Mouse (Mus musculus) left cerebral cortex, adult 9 months (tissue): ENCODE measurements around the gene Dnajc14.
"Not testable (repeated sequence)": the region's sequence is repeated elsewhere in the genome, so short reads cannot be mapped to it uniquely, and the experiment has no call there.

Experiments
- DNase-seq, 2 experiments: peaks; one replicate each; pipeline ENCODE4 v3.0.0; 2022; ENCODE audit warnings: low spot score in 2 of 2

Gene Dnajc14

DNA sequence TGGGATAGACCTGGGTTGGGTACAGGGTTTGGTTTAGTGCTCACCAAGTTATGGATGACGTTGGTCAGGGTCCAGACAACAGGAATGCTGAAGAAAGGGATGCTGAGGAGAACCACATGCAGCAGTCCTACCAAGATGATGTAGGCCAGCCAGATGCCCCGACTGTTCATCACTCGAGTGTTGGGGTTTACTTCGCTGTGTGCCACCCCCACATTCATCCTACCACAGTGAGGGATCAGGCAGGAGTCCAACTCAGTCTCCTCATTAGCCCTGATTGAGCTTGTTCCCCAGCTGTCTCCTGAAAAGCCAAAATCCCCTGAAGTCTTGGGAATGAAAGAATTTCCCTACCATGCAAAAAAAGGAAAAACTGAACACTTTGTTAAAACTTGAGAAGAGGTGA, 16.4 kb downstream of the Dnajc14 start:
- DNase-seq = no peak

DNA sequence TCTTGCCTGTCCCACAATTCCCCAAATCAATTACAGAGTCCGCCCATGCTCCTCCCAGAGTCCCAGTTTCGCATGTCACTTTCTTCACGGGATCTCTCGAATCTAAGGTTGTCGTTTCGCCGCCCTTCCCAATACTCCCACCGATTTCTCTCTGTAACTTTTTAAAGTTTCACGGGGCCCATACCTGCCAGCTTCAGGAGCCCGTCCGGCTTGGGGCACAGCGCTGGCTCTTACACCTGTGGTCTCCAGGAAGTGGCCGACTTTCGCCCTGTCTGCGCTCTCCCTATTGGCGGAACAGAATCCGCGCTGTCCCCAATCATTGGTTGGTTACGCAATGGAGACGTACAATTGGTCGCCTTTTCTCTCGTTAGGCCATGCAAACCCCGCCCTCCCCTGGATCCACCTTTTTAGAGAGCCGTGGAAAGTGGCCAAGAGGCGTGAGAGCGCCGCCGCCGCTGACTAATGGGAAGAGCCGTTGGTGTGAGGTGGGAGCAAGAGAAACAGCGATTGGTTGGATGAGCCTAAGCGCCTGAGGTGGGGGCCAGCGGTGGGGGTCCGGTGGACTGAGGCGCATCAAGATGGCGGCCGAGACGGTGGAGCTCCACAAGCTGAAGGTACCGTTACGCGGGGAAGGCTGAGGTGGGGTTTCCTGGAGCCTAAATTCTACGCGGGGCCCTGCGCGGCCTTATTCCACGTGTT, 17.6 kb downstream of the Dnajc14 start, which contains the start of gene Ormdl2:
Gene Ormdl2 (minus strand): TSS at position 288 of the 699 bp plus-strand sequence.
- DNase-seq = peak; percentile 97 to 100

DNA sequence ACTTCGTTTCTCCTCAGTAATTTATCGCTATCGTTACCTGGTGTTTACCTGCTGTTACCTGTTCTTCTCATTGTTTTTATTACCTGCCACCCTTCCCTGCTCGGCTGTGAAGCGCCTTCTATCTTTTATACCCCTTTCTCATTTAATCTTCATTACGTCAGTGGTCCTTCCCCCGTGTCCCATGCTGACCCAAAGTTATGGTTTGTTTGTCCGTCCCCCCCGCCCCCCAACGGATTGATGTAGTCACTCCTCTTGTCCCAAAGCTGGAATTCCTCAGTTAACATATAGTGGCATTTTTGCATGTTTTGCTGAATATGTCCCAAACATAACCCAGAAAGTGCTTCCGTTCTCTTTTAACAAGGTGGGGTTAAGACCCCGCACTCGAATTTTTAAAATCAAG, 18.3 kb downstream of the Dnajc14 start:
- DNase-seq = no peak

DNA sequence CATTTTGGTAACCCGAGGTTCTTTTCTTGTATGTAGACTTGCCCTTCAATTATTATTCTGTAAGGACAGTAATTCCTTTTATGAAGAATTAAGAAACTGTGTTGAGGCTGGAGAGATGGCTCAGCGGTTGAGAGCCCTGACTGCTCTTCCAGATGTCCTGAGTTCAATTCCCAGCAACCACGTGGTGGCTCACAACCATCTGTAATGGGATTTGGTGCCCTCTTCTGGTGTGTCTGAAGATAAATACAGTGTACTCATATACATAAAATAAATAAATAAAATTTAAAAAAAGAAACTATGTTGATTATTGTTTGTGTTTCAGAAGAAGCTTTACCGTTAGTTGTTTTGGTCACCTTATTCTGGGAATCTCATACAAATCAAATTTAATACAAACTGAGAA, 19.2 kb downstream of the Dnajc14 start:
- DNase-seq = not testable (repeated sequence)

DNA sequence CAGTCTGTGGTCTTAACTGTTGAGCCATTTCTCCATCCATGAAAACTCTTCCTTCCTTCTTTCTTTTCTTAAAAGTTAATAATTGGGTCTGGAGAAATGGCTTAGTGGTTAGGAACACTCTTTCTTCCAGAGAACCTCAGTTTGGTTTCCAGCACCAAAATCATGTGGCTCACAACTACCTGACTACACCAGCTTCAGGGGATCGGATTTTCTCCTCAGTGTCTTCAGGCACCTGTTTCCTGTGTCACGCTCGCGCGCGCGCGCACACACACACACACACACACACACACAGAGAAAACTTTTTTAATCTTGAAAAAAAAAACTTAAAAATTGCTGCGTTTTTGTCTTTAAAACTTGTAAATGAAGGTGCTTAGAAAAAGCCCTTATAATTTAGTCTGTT, 20.0 kb downstream of the Dnajc14 start:
- DNase-seq = no peak

DNA sequence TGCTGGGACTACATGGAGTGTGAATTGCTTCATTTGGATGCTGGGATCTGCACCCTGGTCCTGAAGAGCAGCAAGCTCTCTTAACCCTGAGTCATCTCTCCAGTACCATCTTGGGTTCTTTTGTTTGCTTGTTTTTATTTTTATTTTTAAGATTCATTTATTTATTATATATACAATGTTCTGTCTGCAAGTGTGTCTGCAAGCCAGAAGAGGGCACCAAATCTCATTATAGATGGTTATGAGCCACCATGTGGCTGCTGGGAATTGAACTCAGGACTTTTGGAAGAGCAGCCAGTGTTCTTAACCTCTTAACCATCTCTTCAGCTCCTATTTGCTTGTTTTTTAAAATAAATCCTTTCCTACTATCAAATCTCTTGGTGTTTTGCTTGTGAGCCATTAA, 33.5 kb downstream of the Dnajc14 start:
- no peak for DNase-seq

DNA sequence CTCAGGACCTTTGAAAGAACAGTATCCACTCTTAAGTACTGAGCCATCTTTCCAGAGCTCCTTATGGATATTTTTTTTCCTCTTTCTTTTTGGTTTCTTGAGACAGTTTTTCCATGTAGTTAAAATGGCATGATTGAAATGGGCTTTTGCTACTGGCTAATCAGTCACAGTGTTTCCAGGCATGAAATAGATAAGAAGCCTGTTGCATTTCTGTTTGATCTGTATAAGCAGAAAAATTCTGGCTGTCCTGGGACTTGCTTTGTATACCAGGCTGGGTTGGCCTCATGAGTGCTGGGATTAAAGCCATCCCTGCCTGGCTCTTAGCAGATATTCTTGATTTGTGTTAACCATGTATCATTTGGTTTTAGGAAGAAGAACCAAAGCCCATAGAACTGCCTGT, 35.6 kb downstream of the Dnajc14 start:
- DNase-seq = no peak

DNA sequence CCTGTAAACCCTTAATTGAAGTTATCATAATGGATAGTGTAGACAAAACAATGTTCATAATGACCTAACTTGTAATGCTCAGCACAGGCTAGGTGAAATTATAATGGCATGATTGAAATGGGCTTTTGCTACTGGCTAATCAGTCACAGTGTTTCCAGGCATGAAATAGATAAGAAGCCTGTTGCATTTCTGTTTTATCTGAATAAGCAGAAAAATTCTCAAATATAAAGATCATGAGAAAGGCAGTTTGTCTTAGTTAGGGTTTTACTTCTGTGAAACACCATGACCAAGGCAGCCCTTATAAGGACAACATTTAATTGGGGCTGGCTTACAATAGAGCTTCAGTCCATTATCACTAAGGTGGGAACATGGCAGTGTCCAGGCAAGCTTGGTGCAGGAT, 36.8 kb downstream of the Dnajc14 start:
- DNase-seq = no peak

DNA sequence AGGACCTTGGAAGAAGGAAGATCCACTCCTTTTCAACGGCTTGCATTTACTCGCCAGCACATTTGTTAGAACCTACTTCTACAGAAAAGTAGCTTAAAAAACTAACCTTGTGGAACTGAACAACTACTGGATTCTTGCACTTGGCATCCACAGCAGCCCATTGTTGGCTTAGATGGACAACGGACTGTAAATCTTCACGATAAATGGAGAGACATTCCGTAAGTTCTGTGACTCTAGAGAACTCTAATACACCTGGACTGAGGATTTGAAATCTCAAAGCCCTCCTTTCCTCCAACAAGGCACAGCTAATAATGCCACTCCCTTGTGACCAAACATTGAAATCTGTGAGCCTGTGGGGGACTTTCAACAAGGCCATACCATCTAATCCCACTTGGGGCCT, 39.4 kb downstream of the Dnajc14 start:
- no peak for DNase-seq

DNA sequence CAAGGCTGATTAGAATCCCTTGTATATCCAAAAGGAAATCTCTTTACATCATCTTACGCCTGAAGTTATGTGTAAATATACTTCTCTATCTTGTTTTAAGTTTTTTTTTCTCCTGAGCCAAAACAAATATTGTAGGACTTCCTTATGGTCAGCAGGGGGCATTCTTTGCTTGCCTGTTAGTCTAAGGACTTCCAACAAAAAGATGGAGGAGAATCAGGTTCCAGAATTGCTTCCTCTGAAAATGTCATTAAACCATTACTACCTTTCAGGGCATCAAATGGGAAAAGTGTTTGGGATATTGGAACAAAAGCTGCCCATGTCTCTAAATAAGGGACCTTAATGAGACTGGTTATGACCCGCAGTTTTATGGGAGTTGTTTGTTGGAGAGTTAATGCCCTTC, 41.7 kb downstream of the Dnajc14 start:
- DNase-seq = no peak

DNA sequence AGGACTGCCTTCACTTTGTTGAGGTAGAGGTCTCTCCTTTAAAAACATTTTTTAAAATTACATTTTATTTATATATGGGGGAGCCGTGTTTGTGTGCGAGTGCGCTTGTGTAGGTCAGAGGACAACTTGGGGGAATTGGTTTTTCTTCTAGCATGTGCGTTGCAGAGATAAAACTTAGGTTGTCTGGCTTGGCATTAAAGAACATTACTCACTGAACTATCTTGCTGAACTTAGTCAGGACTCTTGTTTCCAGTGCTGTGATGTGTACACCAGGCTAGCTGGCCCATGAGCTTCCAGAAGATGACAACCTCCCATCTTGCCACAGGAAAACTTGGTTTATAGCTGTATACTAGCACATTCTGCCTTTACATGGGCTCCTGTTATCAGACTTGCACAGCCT, 42.8 kb downstream of the Dnajc14 start:
- no peak for DNase-seq

DNA sequence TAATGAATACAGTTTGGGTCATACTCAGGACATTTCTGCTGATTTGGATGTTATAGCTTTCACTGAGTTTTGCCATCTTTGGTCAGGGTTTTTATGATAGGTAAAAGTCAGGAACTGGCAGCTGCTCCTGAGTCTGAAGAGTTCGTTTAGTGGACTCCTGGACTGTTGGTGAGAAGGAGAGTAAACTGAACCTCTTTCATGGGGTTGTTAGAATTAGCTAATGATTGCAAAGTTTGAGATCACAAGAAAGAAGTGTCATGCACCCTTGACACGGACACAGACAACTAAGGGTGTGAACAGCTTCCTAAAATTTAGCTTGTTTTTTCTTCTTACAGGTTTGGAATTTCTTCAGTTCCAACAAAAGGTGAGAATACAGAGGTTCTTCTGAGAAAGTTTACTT, 44.6 kb downstream of the Dnajc14 start:
- DNase-seq = no peak

DNA sequence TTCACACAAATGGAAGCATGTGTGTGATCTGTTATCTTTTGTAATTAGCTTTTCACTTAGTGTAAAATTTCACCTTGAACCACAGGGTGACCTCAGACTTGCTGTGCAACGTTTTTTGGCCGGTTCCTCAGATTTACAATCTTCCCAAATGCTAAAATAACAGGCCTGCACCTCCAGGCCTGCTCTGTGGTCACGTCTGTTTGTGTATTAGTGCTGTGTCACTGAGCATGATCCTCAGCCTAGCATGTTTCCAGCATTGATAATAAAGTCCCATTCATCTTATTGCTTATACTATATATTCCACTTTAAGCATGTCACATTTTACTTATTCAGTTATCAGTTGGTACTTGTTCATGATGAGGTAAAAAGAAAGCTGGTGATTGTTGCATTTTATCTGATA, 46.5 kb downstream of the Dnajc14 start:
- DNase-seq = no peak

DNA sequence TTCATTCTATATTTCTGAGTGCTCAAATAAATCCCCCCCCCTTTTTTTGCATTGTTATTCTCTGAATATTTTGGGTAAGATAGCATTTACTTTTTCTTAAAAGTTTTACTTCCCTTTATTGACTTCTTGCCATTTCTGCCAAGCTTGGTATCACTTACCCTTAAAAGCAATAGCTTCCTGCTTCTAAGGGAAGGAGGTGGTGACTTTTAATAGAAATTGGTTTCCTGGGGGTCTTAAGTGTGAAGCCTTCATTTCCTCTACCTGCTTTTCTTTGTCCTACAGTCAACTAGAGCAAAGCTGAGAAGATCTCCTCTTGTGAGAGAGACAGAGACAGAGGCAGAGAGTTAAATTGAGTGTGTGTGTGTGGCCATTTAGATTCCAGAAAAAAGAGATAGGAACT, 57.3 kb downstream of the Dnajc14 start:
- no peak for DNase-seq

DNA sequence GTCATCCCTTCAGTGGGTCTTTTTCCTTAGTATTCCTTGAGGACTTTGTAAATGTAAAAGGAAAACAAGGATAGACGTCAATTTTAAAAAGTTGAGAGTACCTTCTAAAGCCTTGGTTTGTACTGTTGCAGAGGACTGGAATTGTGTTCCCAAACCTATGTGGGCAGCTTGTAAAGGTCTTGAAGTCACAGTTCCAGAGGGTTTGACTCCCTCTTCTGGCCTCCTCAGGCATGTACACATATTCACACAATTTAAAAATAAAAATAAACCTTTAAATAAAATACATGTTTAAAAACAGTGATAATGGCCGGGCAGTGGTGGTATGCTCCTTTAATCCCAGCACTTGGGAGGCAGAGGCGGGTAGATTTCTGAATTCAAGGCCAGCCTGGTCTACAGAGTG, 62.2 kb downstream of the Dnajc14 start:
- DNase-seq = no peak

DNA sequence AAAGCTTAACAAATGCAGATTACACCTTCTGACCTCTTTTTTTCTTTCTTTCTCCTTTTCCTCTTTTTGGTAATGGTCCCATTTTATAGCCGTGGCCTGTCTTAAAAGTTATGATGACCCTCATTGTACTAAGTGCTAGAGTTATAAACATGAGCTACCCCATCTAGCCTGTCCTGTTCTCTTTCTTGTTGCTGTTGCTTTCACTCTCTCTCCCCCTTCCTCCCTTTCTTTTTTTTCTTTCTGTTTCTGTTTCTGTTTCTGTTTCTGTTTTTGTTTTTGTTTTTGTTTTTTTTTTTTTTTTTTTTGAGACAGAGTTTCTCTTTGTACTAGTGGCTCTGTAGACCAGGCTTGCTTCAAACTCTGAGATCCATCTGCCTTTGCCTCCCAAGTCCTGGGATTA, 62.7 kb downstream of the Dnajc14 start:
- DNase-seq = no peak
